13 mouse cellular contexts compared by ENCODE assay signal in genomic region chr12:72047513-72047912, GRCm38 (mm10). TPM values are rescaled to one million over a fixed set of nuclear protein-coding genes. Genes with fewer than 3 reads are reported as not detected.
DNase-seq lines count a peak whose midpoint lies in the region; ATAC-seq lines count a peak whose summit lies in the region.
"Had no signal": no experiment of that assay in that cellular context is flagged by ENCODE, and none has a peak within 500 bp of the region (broad histone marks: within the 10 kb centered on the region; RNA-seq: fewer than 3 reads in every experiment).

No protein-coding gene starts in this region.

- peak; percentile 15 for DNase-seq in hindbrain, embryonic 11.5 days (ENCODE audit: low spot score)
- DNase-seq in telencephalon, adult 2 months (ENCODE audit: low read depth, low spot score): peak; percentile 18
- no peak for DNase-seq in adrenal gland, adult 2 months
- no peak for DNase-seq in right cerebral cortex, adult 2 months (ENCODE audit: low spot score in 2 of 2)
- DNase-seq: cerebellum, postnatal 25 days; kidney, adult 8-10 months had no signal

- H3K36me3 ChIP-seq in hindbrain, embryonic 11.5 days (ENCODE audit: control insufficient read depth, insufficient read depth, low read length): no peaks in the 10 kb centered on the region
- H3K36me3 ChIP-seq in hindbrain, embryonic 13.5 days: no peaks in the 10 kb centered on the region
- H3K36me3 ChIP-seq in neural tube, embryonic 13.5 days: no peaks in the 10 kb centered on the region
- H3K36me3 ChIP-seq in neural tube, embryonic 15.5 days: no peaks in the 10 kb centered on the region
- H3K36me3 ChIP-seq: liver, embryonic 15.5 days; stomach, embryonic 15.5 days had no signal

- H3K27me3 ChIP-seq in hindbrain, embryonic 11.5 days (ENCODE audit: control insufficient read depth, insufficient read depth, low read length): no peaks in the 10 kb centered on the region
- no peaks in the 10 kb centered on the region for H3K27me3 ChIP-seq in hindbrain, embryonic 13.5 days
- no peaks in the 10 kb centered on the region for H3K27me3 ChIP-seq in neural tube, embryonic 13.5 days
- no peaks in the 10 kb centered on the region for H3K27me3 ChIP-seq in neural tube, embryonic 15.5 days (replicated peaks)
- H3K27me3 ChIP-seq: stomach, embryonic 15.5 days had no signal

- H3K4me2 ChIP-seq in hindbrain, embryonic 11.5 days (replicated peaks; ENCODE audit: low read depth, low read length): no peak overlapping the region
- H3K4me2 ChIP-seq in hindbrain, embryonic 13.5 days: no peak overlapping the region
- H3K4me2 ChIP-seq in neural tube, embryonic 13.5 days: no peak overlapping the region
- no peak overlapping the region for H3K4me2 ChIP-seq in neural tube, embryonic 15.5 days
- H3K4me2 ChIP-seq: liver, embryonic 15.5 days; stomach, embryonic 15.5 days had no signal

- H3K4me3 ChIP-seq in hindbrain, embryonic 11.5 days (ENCODE audit: low read depth, low read length): no peak overlapping the region
- no peak overlapping the region for H3K4me3 ChIP-seq in hindbrain, embryonic 13.5 days
- no peak overlapping the region for H3K4me3 ChIP-seq in neural tube, embryonic 13.5 days
- no peak overlapping the region for H3K4me3 ChIP-seq in neural tube, embryonic 15.5 days (replicated peaks)
- H3K4me3 ChIP-seq: liver, embryonic 15.5 days; stomach, embryonic 15.5 days had no signal

- H3K9ac ChIP-seq in hindbrain, embryonic 11.5 days (ENCODE audit: low read depth, low read length): no peak overlapping the region
- no peak overlapping the region for H3K9ac ChIP-seq in hindbrain, embryonic 13.5 days
- no peak overlapping the region for H3K9ac ChIP-seq in neural tube, embryonic 13.5 days
- no peak overlapping the region for H3K9ac ChIP-seq in neural tube, embryonic 15.5 days (replicated peaks)
- H3K9ac ChIP-seq: liver, embryonic 15.5 days; stomach, embryonic 15.5 days had no signal

- H3K4me1 ChIP-seq in hindbrain, embryonic 11.5 days (replicated peaks; ENCODE audit: control insufficient read depth, insufficient read depth, low read length): no peaks in the 10 kb centered on the region
- H3K4me1 ChIP-seq in hindbrain, embryonic 13.5 days (replicated peaks): no peaks in the 10 kb centered on the region
- no peaks in the 10 kb centered on the region for H3K4me1 ChIP-seq in neural tube, embryonic 13.5 days (replicated peaks)
- H3K4me1 ChIP-seq in neural tube, embryonic 15.5 days: no peaks in the 10 kb centered on the region
- H3K4me1 ChIP-seq: liver, embryonic 15.5 days; stomach, embryonic 15.5 days had no signal

- 14% methylated on average over 2 of the region's 2 CpGs for WGBS in hindbrain, embryonic 11.5 days
- 8% methylated on average over 2 of the region's 2 CpGs for WGBS in hindbrain, embryonic 13.5 days
- WGBS in neural tube, embryonic 13.5 days: 9% methylated on average over 2 of the region's 2 CpGs
- WGBS in neural tube, embryonic 15.5 days: 4% methylated on average over 2 of the region's 2 CpGs

- H3K27ac ChIP-seq in hindbrain, embryonic 11.5 days (ENCODE audit: low read depth, low read length): no peak overlapping the region
- H3K27ac ChIP-seq in hindbrain, embryonic 13.5 days: no peak overlapping the region
- H3K27ac ChIP-seq in neural tube, embryonic 13.5 days (replicated peaks): no peak overlapping the region
- no peak overlapping the region for H3K27ac ChIP-seq in neural tube, embryonic 15.5 days (replicated peaks)
- H3K27ac ChIP-seq: liver, embryonic 15.5 days; stomach, embryonic 15.5 days had no signal

- H3K9me3 ChIP-seq in hindbrain, embryonic 11.5 days (ENCODE audit: control insufficient read depth, low read length): no peaks in the 10 kb centered on the region
- peaks cover 5% of the 10 kb centered on the region; the same call in 1 of the 2 replicates for H3K9me3 ChIP-seq in hindbrain, embryonic 13.5 days
- H3K9me3 ChIP-seq in neural tube, embryonic 13.5 days: peaks cover 6% of the 10 kb centered on the region; the same call in 1 of the 2 replicates
- H3K9me3 ChIP-seq in neural tube, embryonic 15.5 days (replicated peaks): no peaks in the 10 kb centered on the region
- H3K9me3 ChIP-seq: liver, embryonic 15.5 days; stomach, embryonic 15.5 days had no signal

- no peak for ATAC-seq in hindbrain, embryonic 11.5 days (ENCODE audit: low FRiP score)
- no peak for ATAC-seq in hindbrain, embryonic 13.5 days (ENCODE audit: low FRiP score)
- 0 out of 2 replicates have a peak, but pooled peaks have one; percentile 3 for ATAC-seq in neural tube, embryonic 13.5 days (ENCODE audit: low read depth)
- no peak for ATAC-seq in neural tube, embryonic 15.5 days (ENCODE audit: low FRiP score)
- peak; percentile 65; the same call in 1 of the 2 replicates for ATAC-seq in common myeloid progenitor, adult 5-6 weeks (replicated peaks; ENCODE audit: low read depth, poor library complexity, severe bottlenecking)

RNA-seq across cellular contexts. Expression of gene Gpr135, which starts 23.4 kb away (rescaled TPM):
- 0.99 and 1.1 TPM in 2 replicates for polyA plus RNA-seq in hindbrain, embryonic 11.5 days (2014; fragmentation: Nextera tagmentation; extraction: Ambion mirVana)
- 3.1 and 3.4 TPM in 2 replicates for polyA plus RNA-seq in hindbrain, embryonic 13.5 days (2015; fragmentation: Nextera tagmentation; extraction: Ambion mirVana)
- 2.9 and 3.3 TPM in 2 replicates for polyA plus RNA-seq in neural tube, embryonic 13.5 days (2015; fragmentation: Nextera tagmentation; extraction: Ambion mirVana)
- polyA plus RNA-seq in neural tube, embryonic 15.5 days (2015; fragmentation: Nextera tagmentation; extraction: Ambion mirVana): 6.0 and 8.1 TPM in 2 replicates
- 0.19 TPM in 1 of 2 replicates, not detected in the other for total RNA-seq in common myeloid progenitor, adult 5-6 weeks (2017)
- 1 to 10 TPM; 2.6 to 2.7 TPM for total RNA-seq in adrenal gland, adult 2 months (2021)
- 14.1 and 16.2 TPM in 2 replicates for polyA plus RNA-seq in adrenal gland, adult 2 months (2012; rRNA removed)

RNA-seq across cellular contexts. Expression of gene L3hypdh, which starts 37.7 kb away (rescaled TPM):
- polyA plus RNA-seq in hindbrain, embryonic 11.5 days (2014; fragmentation: Nextera tagmentation; extraction: Ambion mirVana): 9.8 and 11.2 TPM in 2 replicates
- 9.9 and 10.5 TPM in 2 replicates for polyA plus RNA-seq in hindbrain, embryonic 13.5 days (2015; fragmentation: Nextera tagmentation; extraction: Ambion mirVana)
- 10.0 and 13.8 TPM in 2 replicates for polyA plus RNA-seq in neural tube, embryonic 13.5 days (2015; fragmentation: Nextera tagmentation; extraction: Ambion mirVana)
- 11.7 and 14.4 TPM in 2 replicates for polyA plus RNA-seq in neural tube, embryonic 15.5 days (2015; fragmentation: Nextera tagmentation; extraction: Ambion mirVana)
- 0.64 and 1.0 TPM in 2 replicates for total RNA-seq in common myeloid progenitor, adult 5-6 weeks (2017)
- 10 to 100 TPM; 15.3 to 18.9 TPM for total RNA-seq in adrenal gland, adult 2 months (2021)
- polyA plus RNA-seq in adrenal gland, adult 2 months (2012; rRNA removed): 103 and 106 TPM in 2 replicates
- total RNA-seq: neutrophil, adult 5-6 weeks had no signal

RNA-seq across cellular contexts. Expression of gene Jkamp, which starts 37.9 kb away (rescaled TPM):
- polyA plus RNA-seq in hindbrain, embryonic 11.5 days (2014; fragmentation: Nextera tagmentation; extraction: Ambion mirVana): 67.6 and 75.3 TPM in 2 replicates
- 126 and 129 TPM in 2 replicates for polyA plus RNA-seq in hindbrain, embryonic 13.5 days (2015; fragmentation: Nextera tagmentation; extraction: Ambion mirVana)
- polyA plus RNA-seq in neural tube, embryonic 13.5 days (2015; fragmentation: Nextera tagmentation; extraction: Ambion mirVana): 140 and 160 TPM in 2 replicates
- polyA plus RNA-seq in neural tube, embryonic 15.5 days (2015; fragmentation: Nextera tagmentation; extraction: Ambion mirVana): 117 and 130 TPM in 2 replicates
- total RNA-seq in common myeloid progenitor, adult 5-6 weeks (2017): 33.1 and 54.9 TPM in 2 replicates
- 10 to 100 TPM; 48.0 to 49.0 TPM for total RNA-seq in adrenal gland, adult 2 months (2021)
- 92.1 and 92.2 TPM in 2 replicates for polyA plus RNA-seq in adrenal gland, adult 2 months (2012; rRNA removed)

Comparison
In these comparisons a context has a peak if more than half of its experiments do, and no peak if none do; other contexts are left out.
1. ATAC-seq: peak in neural tube, embryonic 13.5 days (single experiment) and common myeloid progenitor, adult 5-6 weeks (single experiment); none in hindbrain, embryonic 11.5 days (single experiment), hindbrain, embryonic 13.5 days (single experiment) and neural tube, embryonic 15.5 days (single experiment).
2. DNase-seq: peak in hindbrain, embryonic 11.5 days (single experiment) and telencephalon, adult 2 months (single experiment); none in adrenal gland, adult 2 months (single experiment) and right cerebral cortex, adult 2 months (0 of 2).